Mouse (Mus musculus): Measurements from ENCODE around the gene Tepsin. TPM values are rescaled to one million over a fixed set of nuclear protein-coding genes. Genes with fewer than 3 reads are reported as not detected.

Tepsin gene
- polyA plus RNA-seq, 1 experiment from 2014 or later = 6.0 TPM

DNA sequence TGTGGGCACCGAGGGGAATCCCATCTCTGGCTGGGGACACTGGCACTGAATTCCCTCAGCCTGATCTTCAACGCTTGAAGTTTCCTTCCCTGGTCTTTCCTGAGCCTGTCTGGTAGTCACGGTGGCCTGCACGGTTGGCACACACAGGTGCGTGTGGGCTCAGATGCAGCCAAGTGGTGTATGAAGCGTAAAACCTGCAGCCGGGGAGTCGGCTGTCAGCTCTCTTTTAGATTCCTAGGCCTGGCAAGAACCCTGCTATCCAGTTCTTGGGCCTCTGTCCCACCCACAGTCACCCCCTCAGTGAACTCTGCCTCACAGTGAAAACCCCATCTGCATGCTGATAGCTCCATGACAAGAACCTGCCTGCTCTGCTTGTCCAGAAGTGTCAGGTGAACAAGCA, 37.9 kb downstream of the Tepsin start:
- H3K27me3 ChIP-seq = peaks cover 5% of the 10 kb centered on the region
- H3K9ac ChIP-seq = no peak overlapping the region
- H3K27ac ChIP-seq (replicated peaks) = no peak overlapping the region
- H3K4me1 ChIP-seq (replicated peaks) = no peaks in the 10 kb centered on the region; the same call in 1 of the 2 replicates
- no peaks in the 10 kb centered on the region for H3K9me3 ChIP-seq (replicated peaks)
- no peaks in the 10 kb centered on the region for H3K36me3 ChIP-seq (replicated peaks)
- ATAC-seq (ENCODE audit: insufficient read depth) = no peak
- H3K4me3 ChIP-seq (replicated peaks) = no peak overlapping the region
- no peak overlapping the region for H3K4me2 ChIP-seq
- WGBS (ENCODE audit: insufficient replicate concordance) = 62% methylated on average over 8 of the region's 8 CpGs

DNA sequence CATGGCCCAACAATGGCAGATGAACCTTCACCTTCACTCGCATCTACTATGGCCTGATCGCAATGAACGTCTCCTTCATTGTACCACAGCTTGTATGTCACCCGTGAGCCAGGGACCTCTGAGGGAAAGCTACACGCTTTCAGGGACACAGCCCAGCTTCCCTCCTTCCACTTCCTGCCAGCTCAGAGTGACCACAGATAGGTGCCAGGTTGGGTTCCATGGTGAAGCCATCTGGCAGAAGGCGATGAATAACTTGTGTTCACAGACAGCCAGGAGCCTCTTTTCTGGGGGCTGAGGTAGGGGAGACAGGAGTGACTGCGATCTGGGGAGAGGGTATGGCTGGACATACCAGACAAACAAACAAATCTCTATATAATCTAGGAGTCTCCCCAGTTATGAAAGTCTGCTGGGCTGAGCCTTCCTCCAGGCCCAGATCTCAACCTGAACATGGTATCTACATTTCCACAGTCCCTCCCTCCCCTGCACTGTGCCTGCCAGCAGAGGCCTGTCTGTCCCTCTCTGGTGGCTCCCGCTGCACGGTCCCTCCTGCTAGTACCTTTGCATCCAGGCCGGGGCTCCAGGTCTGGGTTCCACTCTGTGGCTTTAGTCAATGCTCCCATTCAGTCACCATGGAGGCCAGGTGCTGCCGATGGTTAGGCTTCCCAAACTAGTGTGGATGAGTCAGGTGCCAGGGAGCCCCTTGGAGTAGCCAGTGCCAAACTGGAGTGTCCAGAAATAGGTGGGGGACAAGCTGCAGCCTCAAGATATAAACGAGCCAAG, 42.4 kb downstream of the Tepsin start:
- H3K27ac ChIP-seq (replicated peaks) = no peak overlapping the region
- no peaks in the 10 kb centered on the region for H3K36me3 ChIP-seq (replicated peaks)
- H3K4me3 ChIP-seq (replicated peaks) = no peak overlapping the region
- no peak overlapping the region for H3K9ac ChIP-seq
- ATAC-seq (ENCODE audit: insufficient read depth) = no peak
- H3K4me1 ChIP-seq (replicated peaks) = no peaks in the 10 kb centered on the region
- 65% methylated on average over 12 of the region's 12 CpGs for WGBS (ENCODE audit: insufficient replicate concordance)
- no peaks in the 10 kb centered on the region for H3K9me3 ChIP-seq (replicated peaks)
- peaks cover 8% of the 10 kb centered on the region for H3K27me3 ChIP-seq
- no peak overlapping the region for H3K4me2 ChIP-seq

DNA sequence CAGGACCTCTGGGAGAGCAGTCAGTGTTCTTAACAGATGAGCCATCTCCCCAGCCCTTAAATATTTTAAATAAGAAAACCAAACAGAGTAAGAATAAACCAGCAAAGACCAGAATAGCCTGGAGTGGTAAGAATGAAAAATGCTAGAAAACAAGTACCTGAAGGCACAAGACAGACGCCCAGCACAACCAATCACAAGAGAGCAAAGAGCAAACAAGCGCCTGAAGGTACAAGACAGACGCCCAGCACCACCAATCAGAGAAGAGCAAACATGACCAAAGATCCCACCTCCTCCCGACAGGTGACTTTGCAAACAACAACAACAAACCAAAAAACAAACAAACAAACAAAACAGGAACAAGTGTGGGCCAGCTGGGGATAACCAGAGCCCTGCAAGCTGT, 44.7 kb downstream of the Tepsin start:
- Histone ChIP-seq H3K27ac (replicated peaks) (no peak overlapping the region), H3K9me3 (replicated peaks) (no peaks in the 10 kb centered on the region), H3K9ac (no peak overlapping the region), H3K4me1 (replicated peaks) (no peaks in the 10 kb centered on the region), H3K36me3 (replicated peaks) (no peaks in the 10 kb centered on the region), H3K4me3 (replicated peaks) (no peak overlapping the region), H3K4me2 (no peak overlapping the region), H3K27me3 (peaks cover 22% of the 10 kb centered on the region)
- WGBS (ENCODE audit: insufficient replicate concordance) = 57% methylated on average over 4 of the region's 4 CpGs
- ATAC-seq (ENCODE audit: insufficient read depth) = no peak

DNA sequence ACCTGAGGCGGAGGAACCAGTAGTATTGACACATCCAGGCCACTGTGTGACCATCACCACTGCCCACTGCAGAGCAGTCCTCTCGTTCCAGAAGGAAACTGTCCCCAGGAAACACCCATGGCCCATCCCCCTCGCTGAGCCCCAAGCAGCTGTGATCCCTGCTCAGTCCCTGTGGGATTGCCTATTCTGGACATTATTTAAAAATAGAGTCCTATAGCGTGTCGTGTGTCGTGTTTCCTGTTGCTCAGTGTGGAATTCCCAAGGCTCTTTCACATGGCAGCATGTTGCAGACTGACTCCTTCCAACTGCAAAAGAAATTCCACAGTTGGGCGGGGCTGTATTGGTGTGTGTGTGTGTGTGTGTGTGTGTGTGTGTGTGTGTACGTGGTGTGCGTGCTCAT, 46.3 kb downstream of the Tepsin start:
- Histone ChIP-seq H3K4me1 (replicated peaks) (peaks cover 9% of the 10 kb centered on the region; the same call in 1 of the 2 replicates), H3K9me3 (replicated peaks) (no peaks in the 10 kb centered on the region), H3K27me3 (peaks cover 38% of the 10 kb centered on the region), H3K9ac (no peak overlapping the region), H3K4me3 (replicated peaks) (no peak overlapping the region), H3K27ac (replicated peaks) (no peak overlapping the region), H3K36me3 (replicated peaks) (no peaks in the 10 kb centered on the region), H3K4me2 (no peak overlapping the region)
- no peak for ATAC-seq (ENCODE audit: insufficient read depth)
- 58% methylated on average over 9 of the region's 9 CpGs for WGBS (ENCODE audit: insufficient replicate concordance)

DNA sequence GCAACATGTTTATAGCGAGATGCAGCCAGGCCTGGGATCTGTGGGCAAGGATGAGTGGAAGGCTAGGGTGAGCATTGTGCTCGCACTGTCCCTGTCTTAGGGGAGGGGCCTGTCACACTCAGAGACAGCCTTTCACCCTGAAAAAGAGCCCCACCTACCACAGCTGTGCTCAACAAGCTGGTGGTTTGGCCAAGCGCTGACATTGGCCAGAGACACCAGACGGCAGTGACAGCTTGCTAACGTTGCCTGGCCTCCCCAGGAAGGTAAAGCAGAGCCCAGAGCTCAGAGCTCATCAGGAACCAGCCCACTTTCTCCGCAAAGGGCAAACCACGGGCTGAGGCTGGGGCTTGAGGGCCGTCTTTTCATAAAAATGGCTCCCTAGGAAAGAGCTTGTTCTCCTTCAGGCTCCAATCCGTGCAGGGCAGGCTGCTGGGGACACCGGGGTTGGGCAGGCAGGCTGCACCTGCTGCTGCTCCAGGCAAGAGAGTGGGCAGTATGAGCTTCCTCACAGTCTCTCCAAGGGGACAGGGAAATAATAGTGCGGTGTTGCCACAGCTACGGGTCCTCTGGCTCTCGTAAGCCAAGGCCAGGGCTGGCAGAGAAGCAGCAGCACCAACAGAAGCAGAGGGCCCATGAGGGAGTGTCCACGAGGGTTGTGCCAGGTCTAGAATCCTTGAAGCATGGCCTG, 47.3 kb downstream of the Tepsin start:
- Histone ChIP-seq H3K27ac (replicated peaks) (no peak overlapping the region), H3K4me1 (replicated peaks) (peaks cover 16% of the 10 kb centered on the region; the same call in 1 of the 2 replicates), H3K36me3 (replicated peaks) (no peaks in the 10 kb centered on the region), H3K4me3 (replicated peaks) (no peak overlapping the region), H3K27me3 (peaks cover 48% of the 10 kb centered on the region), H3K9me3 (replicated peaks) (no peaks in the 10 kb centered on the region), H3K9ac (no peak overlapping the region), H3K4me2 (no peak overlapping the region)
- WGBS (ENCODE audit: insufficient replicate concordance) = 40% methylated on average over 14 of the region's 14 CpGs
- no peak for ATAC-seq (ENCODE audit: insufficient read depth)

DNA sequence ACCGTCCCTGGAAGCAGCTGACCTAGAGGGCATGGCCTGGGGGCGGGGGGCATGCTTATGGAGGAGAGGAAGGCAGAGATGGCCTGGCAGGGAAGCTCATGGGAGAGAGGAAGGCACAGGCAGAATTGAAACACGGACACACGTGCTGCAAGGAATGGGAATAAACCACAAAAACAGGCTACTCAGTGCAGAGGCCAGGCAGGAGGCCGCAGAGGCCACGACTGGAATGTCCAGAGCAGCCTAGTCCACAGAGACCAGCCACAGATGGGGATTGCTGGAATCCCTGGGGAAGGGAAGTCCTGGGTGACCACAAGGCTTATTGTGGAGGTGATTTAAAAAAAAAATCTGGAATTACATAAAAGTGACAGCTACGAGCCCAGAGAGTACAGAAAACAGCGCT, 49.5 kb downstream of the Tepsin start:
- no peak overlapping the region for H3K9ac ChIP-seq
- no peak for ATAC-seq (ENCODE audit: insufficient read depth)
- no peak overlapping the region for H3K4me3 ChIP-seq (replicated peaks)
- peaks cover 66% of the 10 kb centered on the region for H3K27me3 ChIP-seq
- 61% methylated on average over 8 of the region's 8 CpGs for WGBS (ENCODE audit: insufficient replicate concordance)
- H3K4me1 ChIP-seq (replicated peaks) = peaks cover 23% of the 10 kb centered on the region
- H3K4me2 ChIP-seq = no peak overlapping the region
- no peaks in the 10 kb centered on the region for H3K9me3 ChIP-seq (replicated peaks)
- H3K36me3 ChIP-seq (replicated peaks) = no peaks in the 10 kb centered on the region
- H3K27ac ChIP-seq (replicated peaks) = no peak overlapping the region

DNA sequence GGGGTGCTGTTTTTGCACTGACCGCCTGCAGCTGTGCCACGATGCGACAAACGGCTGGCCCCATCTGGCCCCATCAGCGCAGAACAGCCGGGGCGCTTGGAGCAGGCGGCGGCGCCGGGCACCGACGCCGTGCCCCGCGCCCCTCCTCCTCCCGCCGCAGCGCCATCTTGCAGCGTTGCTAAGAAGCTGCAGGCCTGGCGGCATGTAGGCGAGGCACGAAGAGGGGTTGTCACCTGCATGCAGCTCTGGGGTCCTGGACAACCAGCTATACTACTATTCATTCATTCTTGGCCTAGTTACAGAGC, 50.3 kb downstream of the Tepsin start:
- Histone ChIP-seq H3K4me2 (no peak overlapping the region), H3K9ac (no peak overlapping the region), H3K9me3 (replicated peaks) (no peaks in the 10 kb centered on the region), H3K27ac (replicated peaks) (no peak overlapping the region), H3K36me3 (replicated peaks) (no peaks in the 10 kb centered on the region), H3K4me1 (replicated peaks) (peaks cover 23% of the 10 kb centered on the region), H3K27me3 (peaks cover 66% of the 10 kb centered on the region), H3K4me3 (replicated peaks) (no peak overlapping the region)
- 5% methylated on average over 23 of the region's 23 CpGs for WGBS (ENCODE audit: insufficient replicate concordance)
- no peak for ATAC-seq (ENCODE audit: insufficient read depth)

DNA sequence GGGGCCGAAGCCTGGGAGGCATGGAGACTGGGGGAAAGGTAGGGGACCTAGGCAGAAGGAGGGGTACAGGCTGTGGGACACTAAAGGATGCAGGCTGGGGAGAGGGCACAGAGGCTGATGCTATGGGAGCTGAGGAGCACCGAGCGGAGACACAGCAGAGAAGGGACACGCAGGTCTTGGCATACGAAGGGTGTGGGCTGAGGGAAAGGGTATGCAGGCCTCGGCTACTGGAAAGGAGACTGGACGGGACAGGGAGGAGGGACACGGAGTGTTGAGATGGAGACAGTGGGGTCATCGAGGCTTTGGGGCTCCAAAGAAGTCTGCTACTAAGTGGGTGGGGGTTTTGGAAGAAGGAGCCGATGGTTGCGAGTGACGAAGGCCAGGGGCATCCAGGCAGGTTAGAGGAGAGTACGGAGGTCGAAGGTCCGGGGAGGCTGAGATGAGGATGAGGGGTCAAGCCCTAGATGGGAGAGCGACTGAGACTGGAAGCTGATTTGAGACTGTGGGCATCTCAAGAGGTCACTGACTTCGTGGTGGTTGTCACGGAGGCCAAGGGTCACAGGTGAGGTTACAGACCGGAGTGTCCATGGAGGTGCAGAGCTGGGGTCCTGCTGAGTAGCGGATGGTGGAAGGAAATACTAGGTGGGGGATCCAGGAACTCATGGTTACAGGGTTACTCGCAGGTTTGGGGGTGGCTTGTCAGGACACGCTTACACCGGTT, 50.8 kb downstream of the Tepsin start:
- peaks cover 23% of the 10 kb centered on the region for H3K4me1 ChIP-seq (replicated peaks)
- H3K4me3 ChIP-seq (replicated peaks) = no peak overlapping the region
- no peak for ATAC-seq (ENCODE audit: insufficient read depth)
- no peaks in the 10 kb centered on the region for H3K9me3 ChIP-seq (replicated peaks)
- 13% methylated on average over 23 of the region's 23 CpGs for WGBS (ENCODE audit: insufficient replicate concordance)
- no peak overlapping the region for H3K9ac ChIP-seq
- H3K27ac ChIP-seq (replicated peaks) = no peak overlapping the region
- H3K36me3 ChIP-seq (replicated peaks) = no peaks in the 10 kb centered on the region
- no peak overlapping the region for H3K4me2 ChIP-seq
- H3K27me3 ChIP-seq = peaks cover 66% of the 10 kb centered on the region

DNA sequence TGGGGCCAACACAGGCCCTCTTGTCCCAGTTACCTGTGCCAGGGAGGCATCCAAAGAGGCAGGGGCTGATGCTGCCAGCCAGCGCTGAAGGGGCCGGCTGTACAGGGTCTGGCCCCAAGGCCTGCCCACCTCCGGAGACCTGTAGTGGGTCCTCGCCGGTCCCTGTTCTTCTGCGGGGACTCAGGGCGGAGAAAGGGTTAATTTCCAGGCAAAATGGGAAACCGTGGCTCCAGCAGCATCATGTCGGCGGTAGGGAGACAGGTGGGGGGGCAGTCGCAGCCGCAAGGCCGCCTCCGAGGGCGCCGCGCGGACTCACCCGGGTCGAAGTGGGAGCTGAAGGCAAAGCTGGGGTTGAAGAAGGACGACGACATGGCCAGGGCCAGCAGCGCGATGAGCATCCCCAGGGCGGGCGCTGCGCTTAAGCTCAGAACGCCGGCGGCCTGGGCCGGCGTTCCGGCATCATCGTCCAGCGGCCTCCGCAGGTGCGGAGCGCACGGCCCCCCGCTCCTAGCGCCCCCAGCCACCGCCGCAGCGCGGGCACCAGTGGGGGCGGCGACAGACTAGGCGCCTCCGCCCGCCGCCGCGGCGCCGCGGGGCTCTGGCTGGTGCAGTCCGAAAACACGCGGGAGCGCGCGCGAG, 51.9 kb downstream of the Tepsin start, which contains the start of gene Aatk:
Aatk (minus strand) TSS at position 615 of the 639 bp plus-strand sequence.
- Histone ChIP-seq H3K9ac (no peak within 1 kb of the TSS), H3K4me1 (replicated peaks) (peaks cover 23% of the 10 kb centered on the region), H3K9me3 (replicated peaks) (no peaks in the 10 kb centered on the region), H3K4me2 (peak within 1 kb of the TSS; percentile 64), H3K4me3 (replicated peaks) (peak within 1 kb of the TSS; percentile 37), H3K27me3 (peaks cover 66% of the 10 kb centered on the region), H3K27ac (replicated peaks) (no peak within 1 kb of the TSS), H3K36me3 (replicated peaks) (no peaks in the 10 kb centered on the region)
- ATAC-seq (ENCODE audit: insufficient read depth) = no peak
- 3% methylated on average over 63 of the region's 63 CpGs for WGBS (ENCODE audit: insufficient replicate concordance)

DNA sequence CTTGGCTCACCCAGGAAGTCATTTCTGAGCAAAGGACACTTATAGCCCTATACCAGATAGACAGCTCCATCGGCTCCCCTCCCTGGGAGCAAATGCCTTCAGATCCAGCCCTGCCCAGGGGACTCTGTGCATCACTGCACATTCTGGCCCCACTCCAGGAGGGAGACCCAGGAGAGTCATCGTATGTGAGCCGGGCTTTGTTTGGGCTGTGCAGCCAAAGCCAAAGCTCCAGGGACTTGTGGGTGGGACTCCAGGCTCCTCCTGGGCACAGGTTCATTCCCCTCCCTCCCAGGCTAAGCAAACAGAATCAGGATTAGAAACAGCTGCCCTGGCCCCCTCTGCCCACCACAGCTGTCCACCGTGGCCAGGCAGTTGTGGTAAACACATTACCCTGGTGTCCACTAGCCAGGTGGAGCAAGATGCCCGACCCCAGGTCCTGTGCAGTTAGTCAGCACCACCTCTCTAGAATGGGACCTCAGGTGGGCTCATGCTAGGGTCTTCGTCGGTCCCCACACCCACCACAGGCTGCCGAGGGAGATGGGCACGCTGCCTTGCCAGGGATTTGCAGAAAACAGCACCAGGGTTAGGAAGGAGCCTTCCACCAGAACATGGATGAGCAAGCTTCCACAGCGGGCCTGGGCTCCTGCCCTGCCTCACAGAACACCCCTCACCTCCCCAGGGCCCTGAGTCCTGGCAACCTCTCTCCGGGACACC, 52.5 kb downstream of the Tepsin start:
- Histone ChIP-seq H3K9ac (no peak overlapping the region), H3K27me3 (peaks cover 62% of the 10 kb centered on the region), H3K27ac (replicated peaks) (no peak overlapping the region), H3K4me2 (no peak overlapping the region), H3K4me1 (replicated peaks) (peaks cover 27% of the 10 kb centered on the region), H3K4me3 (replicated peaks) (no peak overlapping the region), H3K9me3 (replicated peaks) (no peaks in the 10 kb centered on the region), H3K36me3 (replicated peaks) (no peaks in the 10 kb centered on the region)
- 45% methylated on average over 11 of the region's 11 CpGs for WGBS (ENCODE audit: insufficient replicate concordance)
- ATAC-seq (ENCODE audit: insufficient read depth) = no peak
